Mouse (Mus musculus) small intestine, adult 2 months (tissue): Measurements from ENCODE around the gene Pars2. TPM values are rescaled to one million over a fixed set of nuclear protein-coding genes. Genes with fewer than 3 reads are reported as not detected.
A peak's percentile ranks its signal among the peaks of the same experiment; 100 is the strongest.

Experiments
- H3K27ac ChIP-seq: fragments of 200-500 bp; 2 replicates; pipeline ENCODE4 v1.5.1; 2012; ENCODE audit warnings: low read depth, low read length, control low read depth, inconsistent platforms; ENCODE audit not compliant: insufficient read depth
- H3K27me3 ChIP-seq: fragments of 200-500 bp; 2 replicates; pipeline ENCODE4 v1.6.1; 2012; ENCODE audit warnings: mild to moderate bottlenecking, moderate library complexity, low read length, inconsistent platforms; ENCODE audit not compliant: control insufficient read depth, insufficient read depth
- H3K36me3 ChIP-seq: fragments of 200-500 bp; 2 replicates; pipeline ENCODE4 v1.6.1; 2012; ENCODE audit warnings: mild to moderate bottlenecking, low read length, control low read depth, inconsistent platforms; ENCODE audit not compliant: control insufficient read depth, insufficient read depth
- H3K4me1 ChIP-seq: fragments of 200-500 bp; 2 replicates; pipeline ENCODE4 v1.6.1; 2012; ENCODE audit warnings: low read length, inconsistent platforms, mixed read lengths; ENCODE audit not compliant: control insufficient read depth, insufficient read depth, insufficient read length
- H3K4me3 ChIP-seq: fragments of 200-500 bp; 2 replicates; pipeline ENCODE4 v1.5.1; 2012; ENCODE audit warnings: low read depth, mild to moderate bottlenecking, control low read depth, inconsistent platforms, low read length, moderate library complexity
- CTCF ChIP-seq: fragments of 200-500 bp; IDR thresholded peaks from 2 replicates; pipeline ENCODE4 v1.5.1; 2012; ENCODE audit warnings: low read depth, mild to moderate bottlenecking, control low read depth, inconsistent platforms, low read length, moderate library complexity, mixed read lengths; ENCODE audit not compliant: insufficient replicate concordance, insufficient read length; ENCODE audit errors: extremely low read depth
- POLR2A ChIP-seq: fragments of 200-500 bp; IDR thresholded peaks from 2 replicates; pipeline ENCODE4 v1.6.1; 2012; ENCODE audit warnings: low read depth, mild to moderate bottlenecking, control low read depth, inconsistent platforms, low read length, moderate library complexity
- WGBS: fragments of 180-500 bp; shearing (Covaris S2); methylation state at CpG from one replicate; pipeline ENCODE4 v1.1.7; 2018; 5-methylcytosine and 5-hydroxymethylcytosine counted together
- polyA plus RNA-seq: library from polyadenylated mRNA; depleted of rRNA; stranded (reverse); fragments of >200 nt; gene quantifications from 2 replicates; pipeline ENCODE4 v1.2.3, GENCODE M21; 2012

The Pars2 gene
- polyA plus RNA-seq, 1 experiment, result 7.5 TPM

GRCm38 (mm10) chr4:106615637-106616036 is 35.2 kb upstream of the Pars2 start:
- Histone ChIP-seq H3K4me1 (peaks cover 17% of the 10 kb centered on the region), H3K27me3 (no peaks in the 10 kb centered on the region), H3K27ac (no peak overlapping the region), H3K36me3 (no peaks in the 10 kb centered on the region), H3K4me3 (no peak overlapping the region)
- WGBS, result 88% methylated on average over 12 of the region's 12 CpGs
- TF ChIP-seq CTCF, result no peak
- TF ChIP-seq POLR2A, result no peak

DNA sequence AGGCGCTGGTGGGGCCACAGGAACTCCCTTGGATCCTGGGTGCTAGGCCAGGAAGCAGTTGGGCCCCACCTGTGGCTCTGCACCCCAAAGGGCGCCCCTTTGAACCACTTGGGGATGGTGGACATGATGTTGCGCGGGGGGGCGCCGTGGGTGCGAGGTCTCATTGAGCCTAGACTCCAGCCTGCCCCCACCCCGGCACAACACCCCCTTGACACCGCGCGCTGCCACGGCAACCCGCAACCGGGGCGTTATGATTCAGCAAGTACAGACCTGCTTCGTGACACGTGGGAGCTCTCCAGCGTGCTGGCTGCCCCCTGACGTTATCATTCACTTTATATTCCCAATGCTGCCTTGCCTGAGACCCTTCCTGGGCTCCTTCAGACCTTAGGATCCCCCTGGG is 33.8 kb upstream of the Pars2 start, which contains the start of gene Lexm:
Gene Lexm, minus strand, starts transcription at position 186 of the 400 bp plus-strand sequence.
- WGBS, result 3% methylated on average over 19 of the region's 19 CpGs
- H3K36me3 ChIP-seq, result no peaks in the 10 kb centered on the region
- no peak for TF ChIP-seq CTCF
- H3K4me3 ChIP-seq, result 0 out of 2 replicates have a peak within 1 kb of the TSS, but pooled peaks have one; percentile 9
- H3K27me3 ChIP-seq, result no peaks in the 10 kb centered on the region
- peaks cover 22% of the 10 kb centered on the region for H3K4me1 ChIP-seq
- H3K27ac ChIP-seq, result no peak within 1 kb of the TSS

DNA sequence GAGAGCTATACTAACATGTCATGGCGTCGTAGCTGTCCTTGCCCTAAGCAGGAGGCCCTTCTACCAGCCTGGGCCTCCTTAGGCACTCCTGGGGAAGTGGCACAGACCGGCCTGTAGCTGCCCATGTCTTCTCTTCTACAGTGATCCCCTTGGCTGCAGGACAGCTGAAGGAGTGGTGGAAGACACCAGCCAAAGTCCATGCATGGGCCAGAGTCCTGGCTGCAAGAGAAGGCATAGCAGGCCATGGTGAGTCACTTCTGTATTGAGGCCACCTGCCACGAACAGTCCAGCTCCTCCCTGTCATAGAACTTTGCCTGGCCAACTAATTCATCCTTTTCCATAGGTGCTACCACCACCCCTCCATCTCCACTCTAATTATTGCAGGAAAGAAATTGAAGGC is 32.0 kb upstream of the Pars2 start:
- 60% methylated on average over 4 of the region's 4 CpGs for WGBS
- TF ChIP-seq POLR2A (no peak), CTCF (no peak)
- Histone ChIP-seq H3K27ac (peak overlapping the region; percentile 74), H3K4me3 (no peak overlapping the region), H3K36me3 (no peaks in the 10 kb centered on the region), H3K27me3 (no peaks in the 10 kb centered on the region), H3K4me1 (peaks cover 22% of the 10 kb centered on the region)

GRCm38 (mm10) chr4:106621428-106621827 is 29.4 kb upstream of the Pars2 start:
- peaks cover 26% of the 10 kb centered on the region for H3K4me1 ChIP-seq
- TF ChIP-seq POLR2A (no peak), CTCF (no peak)
- H3K36me3 ChIP-seq, result peaks cover 2% of the 10 kb centered on the region; the same call in 1 of the 2 replicates
- peak overlapping the region; percentile 95 for H3K27ac ChIP-seq
- H3K4me3 ChIP-seq, result 0 out of 2 replicates have a peak overlapping the region, but pooled peaks have one; percentile 18
- H3K27me3 ChIP-seq, result no peaks in the 10 kb centered on the region
- WGBS, result 13% methylated on average over 3 of the region's 3 CpGs

GRCm38 (mm10) chr4:106622030-106622493 is 28.8 kb upstream of the Pars2 start, which contains the start of gene Ttc22:
TSS of gene Ttc22 (plus strand) at chr4:106622432.
- Histone ChIP-seq H3K27ac (peak within 1 kb of the TSS; percentile 95), H3K27me3 (no peaks in the 10 kb centered on the region), H3K4me1 (peaks cover 23% of the 10 kb centered on the region), H3K4me3 (peak within 1 kb of the TSS; percentile 66), H3K36me3 (peaks cover 2% of the 10 kb centered on the region; the same call in 1 of the 2 replicates)
- no peak for TF ChIP-seq CTCF
- TF ChIP-seq POLR2A, result no peak
- WGBS, result 7% methylated on average over 16 of the region's 16 CpGs

- Histone ChIP-seq H3K36me3 (peaks cover 2% of the 10 kb centered on the region; the same call in 1 of the 2 replicates), H3K4me3 (peak overlapping the region; percentile 66), H3K27ac (peak overlapping the region; percentile 95), H3K4me1 (peaks cover 18% of the 10 kb centered on the region), H3K27me3 (no peaks in the 10 kb centered on the region)
- TF ChIP-seq POLR2A (no peak), CTCF (no peak)
- WGBS, result 18% methylated on average over 28 of the region's 28 CpGs
These were observed 28.2 kb upstream of the Pars2 start for GRCm38 (mm10) chr4:106622712-106623111.

GRCm38 (mm10) chr4:106624271-106624670 is 26.6 kb upstream of the Pars2 start:
- H3K4me1 ChIP-seq, result peaks cover 21% of the 10 kb centered on the region
- no peak overlapping the region for H3K27ac ChIP-seq
- TF ChIP-seq CTCF, result no peak
- no peak for TF ChIP-seq POLR2A
- H3K36me3 ChIP-seq, result peaks cover 2% of the 10 kb centered on the region; the same call in 1 of the 2 replicates
- H3K4me3 ChIP-seq, result peak overlapping the region; percentile 29
- WGBS, result 87% methylated on average over 10 of the region's 10 CpGs
- no peaks in the 10 kb centered on the region for H3K27me3 ChIP-seq
